Mouse (Mus musculus) thymus, adult 2 months (tissue): ENCODE results near the gene Ankrd34c.

Source experiments
- CTCF ChIP-seq: fragments of 200-500 bp; IDR thresholded peaks from 2 replicates; pipeline ENCODE4 v1.5.1; 2012; ENCODE audit warnings: mild to moderate bottlenecking, control low read depth, low read length, moderate library complexity, borderline replicate concordance; ENCODE audit not compliant: control insufficient read depth, poor library complexity, insufficient read depth; ENCODE audit errors: extremely low read depth
- POLR2A ChIP-seq: fragments of 200-500 bp; IDR thresholded peaks from 2 replicates; pipeline ENCODE4 v1.6.1; 2012; ENCODE audit warnings: mild to moderate bottlenecking, low read length, control low read depth, moderate library complexity; ENCODE audit not compliant: control insufficient read depth, poor library complexity, insufficient read depth; ENCODE audit errors: extremely low read depth

- TF ChIP-seq POLR2A: no peak
- no peak for TF ChIP-seq CTCF
Measured at GRCm38 (mm10) chr9:89736932-89737705, 1.2 kb downstream of the Ankrd34c start.
